Mouse (Mus musculus): ENCODE results near the gene Bri3bp. TPM values are rescaled to one million over a fixed set of nuclear protein-coding genes. Genes with fewer than 3 reads are reported as not detected.
"Not testable (repeated sequence)": the region's sequence is repeated elsewhere in the genome, so short reads cannot be mapped to it uniquely, and the experiment has no call there.

Gene Bri3bp
- polyA plus RNA-seq, 1 experiment from 2014 or later = 33.6 TPM

- Histone ChIP-seq H3K9me3 (replicated peaks) (no peaks in the 10 kb centered on the region), H3K36me3 (ENCODE audit: poor library complexity, severe bottlenecking) (peaks cover 24% of the 10 kb centered on the region), H3K4me2 (peak overlapping the region; percentile 90), H3K4me1 (peaks cover 41% of the 10 kb centered on the region), H3K27me3 (no peaks in the 10 kb centered on the region), H3K4me3 (0 out of 2 replicates have a peak overlapping the region, but pooled peaks have one; percentile 89), H3K27ac (no peak overlapping the region), H3K9ac (peak overlapping the region; percentile 27; the same call in 1 of the 2 replicates)
- no peak for ATAC-seq
- 83% methylated on average over 7 of the region's 7 CpGs for WGBS
Observed at GRCm38 (mm10) chr5:125478037-125478436, 36.7 kb downstream of the Bri3bp start.

GRCm38 (mm10) chr5:125479376-125479775 lies 38.0 kb downstream of the Bri3bp start:
- WGBS = 83% methylated on average over 3 of the region's 3 CpGs
- Histone ChIP-seq H3K36me3 (ENCODE audit: poor library complexity, severe bottlenecking) (peaks cover 35% of the 10 kb centered on the region), H3K9ac (no peak overlapping the region), H3K4me3 (no peak overlapping the region), H3K4me1 (peaks cover 41% of the 10 kb centered on the region), H3K4me2 (no peak overlapping the region), H3K9me3 (replicated peaks) (no peaks in the 10 kb centered on the region), H3K27ac (no peak overlapping the region), H3K27me3 (no peaks in the 10 kb centered on the region)
- no peak for ATAC-seq

- whole genome bisulfite sequencing = 75% methylated on average over 11 of the region's 11 CpGs
Observed at GRCm38 (mm10) chr5:125480434-125481231, 39.3 kb downstream of the Bri3bp start.

GRCm38 (mm10) chr5:125482474-125482873 lies 41.1 kb downstream of the Bri3bp start:
- Histone ChIP-seq H3K9ac (no peak overlapping the region), H3K36me3 (ENCODE audit: poor library complexity, severe bottlenecking) (peaks cover 58% of the 10 kb centered on the region), H3K27me3 (no peaks in the 10 kb centered on the region), H3K27ac (no peak overlapping the region), H3K4me1 (peaks cover 28% of the 10 kb centered on the region), H3K4me2 (no peak overlapping the region), H3K4me3 (no peak overlapping the region), H3K9me3 (replicated peaks) (no peaks in the 10 kb centered on the region)
- no peak for ATAC-seq
- WGBS = 89% methylated on average over 7 of the region's 7 CpGs

More at GRCm38 (mm10) chr5:125480434-125481231, 39.3 kb downstream of the Bri3bp start:
- no peak overlapping the region for H3K9ac ChIP-seq
- no peaks in the 10 kb centered on the region for H3K9me3 ChIP-seq (replicated peaks)
- H3K27me3 ChIP-seq = no peaks in the 10 kb centered on the region
- H3K4me2 ChIP-seq = no peak overlapping the region
- no peak overlapping the region for H3K4me3 ChIP-seq
- peaks cover 37% of the 10 kb centered on the region for H3K4me1 ChIP-seq
- no peak overlapping the region for H3K27ac ChIP-seq
- ATAC-seq = no peak
- peaks cover 47% of the 10 kb centered on the region for H3K36me3 ChIP-seq (ENCODE audit: poor library complexity, severe bottlenecking)

- Histone ChIP-seq H3K4me3 (no peak overlapping the region), H3K4me1 (peaks cover 20% of the 10 kb centered on the region), H3K36me3 (ENCODE audit: poor library complexity, severe bottlenecking) (peaks cover 58% of the 10 kb centered on the region), H3K9me3 (replicated peaks) (no peaks in the 10 kb centered on the region), H3K4me2 (no peak overlapping the region), H3K27me3 (no peaks in the 10 kb centered on the region), H3K27ac (no peak overlapping the region), H3K9ac (no peak overlapping the region)
- ATAC-seq = no peak
- WGBS = 87% methylated on average over 6 of the region's 6 CpGs
Observed at GRCm38 (mm10) chr5:125483712-125484611, 42.6 kb downstream of the Bri3bp start.

- H3K9ac ChIP-seq = no peak overlapping the region
- H3K27me3 ChIP-seq = no peaks in the 10 kb centered on the region
- no peak overlapping the region for H3K4me3 ChIP-seq
- peaks cover 13% of the 10 kb centered on the region for H3K4me1 ChIP-seq
- H3K4me2 ChIP-seq = no peak overlapping the region
- H3K9me3 ChIP-seq (replicated peaks) = no peaks in the 10 kb centered on the region
- peaks cover 62% of the 10 kb centered on the region for H3K36me3 ChIP-seq (ENCODE audit: poor library complexity, severe bottlenecking)
- no peak overlapping the region for H3K27ac ChIP-seq
- 97% methylated on average over 4 of the region's 4 CpGs for WGBS
- no peak for ATAC-seq
Observed at GRCm38 (mm10) chr5:125485031-125485778, 43.8 kb downstream of the Bri3bp start.

GRCm38 (mm10) chr5:125486088-125486487 lies 44.7 kb downstream of the Bri3bp start:
- no peak for ATAC-seq
- H3K27me3 ChIP-seq = no peaks in the 10 kb centered on the region

GRCm38 (mm10) chr5:125487375-125488115 lies 46.2 kb downstream of the Bri3bp start:
- ATAC-seq = no peak
- Histone ChIP-seq H3K36me3 (ENCODE audit: poor library complexity, severe bottlenecking) (peaks cover 65% of the 10 kb centered on the region), H3K4me1 (peaks cover 13% of the 10 kb centered on the region), H3K4me2 (no peak overlapping the region), H3K9me3 (replicated peaks) (no peaks in the 10 kb centered on the region), H3K9ac (no peak overlapping the region), H3K4me3 (no peak overlapping the region), H3K27ac (peak overlapping the region; percentile 49), H3K27me3 (no peaks in the 10 kb centered on the region)
- WGBS = 60% methylated on average over 11 of the region's 11 CpGs

More at GRCm38 (mm10) chr5:125486088-125486487, 44.7 kb downstream of the Bri3bp start:
- H3K4me1 ChIP-seq = peaks cover 13% of the 10 kb centered on the region
- 100% methylated on average over 1 of the region's 1 CpGs for WGBS
- H3K9ac ChIP-seq = no peak overlapping the region
- H3K4me3 ChIP-seq = no peak overlapping the region
- no peaks in the 10 kb centered on the region for H3K9me3 ChIP-seq (replicated peaks)
- H3K4me2 ChIP-seq = no peak overlapping the region
- H3K36me3 ChIP-seq (ENCODE audit: poor library complexity, severe bottlenecking) = peaks cover 62% of the 10 kb centered on the region
- H3K27ac ChIP-seq = no peak overlapping the region

GRCm38 (mm10) chr5:125488116-125488455 lies 46.7 kb downstream of the Bri3bp start:
- Histone ChIP-seq H3K27ac (peak overlapping the region; percentile 49), H3K4me1 (peaks cover 13% of the 10 kb centered on the region), H3K9me3 (replicated peaks) (no peaks in the 10 kb centered on the region), H3K9ac (no peak overlapping the region), H3K4me2 (no peak overlapping the region), H3K4me3 (no peak overlapping the region), H3K36me3 (ENCODE audit: poor library complexity, severe bottlenecking) (peaks cover 65% of the 10 kb centered on the region), H3K27me3 (no peaks in the 10 kb centered on the region)
- 73% methylated on average over 4 of the region's 4 CpGs for WGBS
- no peak for ATAC-seq

- WGBS = 92% methylated on average over 5 of the region's 5 CpGs
- not testable (repeated sequence) for ATAC-seq
- H3K36me3 ChIP-seq (ENCODE audit: poor library complexity, severe bottlenecking) = peaks cover 59% of the 10 kb centered on the region
Observed at GRCm38 (mm10) chr5:125488953-125489352, 47.6 kb downstream of the Bri3bp start.

GRCm38 (mm10) chr5:125491107-125491506 lies 49.7 kb downstream of the Bri3bp start:
- H3K36me3 ChIP-seq (ENCODE audit: poor library complexity, severe bottlenecking) = peaks cover 59% of the 10 kb centered on the region
- H3K4me1 ChIP-seq = peaks cover 13% of the 10 kb centered on the region
- no peak overlapping the region for H3K9ac ChIP-seq
- no peak overlapping the region for H3K4me2 ChIP-seq
- H3K4me3 ChIP-seq = no peak overlapping the region
- 90% methylated on average over 10 of the region's 10 CpGs for WGBS
- no peaks in the 10 kb centered on the region for H3K9me3 ChIP-seq (replicated peaks)
- no peaks in the 10 kb centered on the region for H3K27me3 ChIP-seq
- ATAC-seq = no peak
- H3K27ac ChIP-seq = no peak overlapping the region

More at GRCm38 (mm10) chr5:125488953-125489352, 47.6 kb downstream of the Bri3bp start:
- H3K4me3 ChIP-seq; H3K27ac ChIP-seq; H3K9ac ChIP-seq; H3K4me2 ChIP-seq; H3K27me3 ChIP-seq; H3K9me3 ChIP-seq (replicated peaks): not testable (repeated sequence)
- peaks cover 13% of the 10 kb centered on the region for H3K4me1 ChIP-seq
